Mouse (Mus musculus) forebrain, embryonic 12.5 days (tissue): ENCODE measurements around the gene Bcl6. TPM values are rescaled to one million over a fixed set of nuclear protein-coding genes. Genes with fewer than 3 reads are reported as not detected.
A peak's percentile ranks its signal among the peaks of the same experiment; 100 is the strongest.

ENCODE experiments used
- ATAC-seq: fragments of 200-750 bp; cut with Nextera tagmentation; 2 replicates; pipeline ENCODE4 v1.8.0; 2017; ENCODE audit warnings: moderate TSS enrichment; ENCODE audit not compliant: low FRiP score
- H3K27ac ChIP-seq: fragments of 300-500 bp; sonication (generic); 2 replicates; pipeline ENCODE4 v1.5.1; 2016; ENCODE audit warnings: mild to moderate bottlenecking
- H3K27me3 ChIP-seq: fragments of 300-500 bp; sonication (generic); 2 replicates; pipeline ENCODE4 v1.6.1; 2016; ENCODE audit warnings: mild to moderate bottlenecking
- H3K36me3 ChIP-seq: fragments of 300-500 bp; sonication (generic); replicated peaks from 2 replicates; pipeline ENCODE4 v1.6.1; 2016; ENCODE audit warnings: mild to moderate bottlenecking
- H3K4me1 ChIP-seq: fragments of 300-500 bp; sonication (generic); 2 replicates; pipeline ENCODE4 v1.6.1; 2016
- H3K4me2 ChIP-seq: fragments of 300-500 bp; sonication (generic); 2 replicates; pipeline ENCODE4 v1.6.1; 2016; ENCODE audit warnings: mild to moderate bottlenecking, moderate library complexity
- H3K4me3 ChIP-seq: fragments of 300-500 bp; sonication (generic); replicated peaks from 2 replicates; pipeline ENCODE4 v1.5.1; 2016; ENCODE audit warnings: mild to moderate bottlenecking
- H3K9ac ChIP-seq: fragments of 300-500 bp; sonication (generic); 2 replicates; pipeline ENCODE4 v1.6.1; 2016; ENCODE audit warnings: mild to moderate bottlenecking
- H3K9me3 ChIP-seq: fragments of 300-500 bp; sonication (generic); 2 replicates; pipeline ENCODE4 v1.6.1; 2016
- WGBS: fragments of 180-500 bp; shearing (Covaris S2); methylation state at CpG from one replicate; pipeline ENCODE4 v1.1.7; 2016; 5-methylcytosine and 5-hydroxymethylcytosine counted together
- polyA plus RNA-seq: library from polyadenylated mRNA; unstranded; fragments of >200 nt; fragmentation: Nextera tagmentation; extraction: Ambion mirVana; gene quantifications from 2 replicates; pipeline ENCODE4 v1.2.1, GENCODE M21; 2016

The Bcl6 gene
- 0.40 and 0.42 TPM in 2 replicates for polyA plus RNA-seq

DNA sequence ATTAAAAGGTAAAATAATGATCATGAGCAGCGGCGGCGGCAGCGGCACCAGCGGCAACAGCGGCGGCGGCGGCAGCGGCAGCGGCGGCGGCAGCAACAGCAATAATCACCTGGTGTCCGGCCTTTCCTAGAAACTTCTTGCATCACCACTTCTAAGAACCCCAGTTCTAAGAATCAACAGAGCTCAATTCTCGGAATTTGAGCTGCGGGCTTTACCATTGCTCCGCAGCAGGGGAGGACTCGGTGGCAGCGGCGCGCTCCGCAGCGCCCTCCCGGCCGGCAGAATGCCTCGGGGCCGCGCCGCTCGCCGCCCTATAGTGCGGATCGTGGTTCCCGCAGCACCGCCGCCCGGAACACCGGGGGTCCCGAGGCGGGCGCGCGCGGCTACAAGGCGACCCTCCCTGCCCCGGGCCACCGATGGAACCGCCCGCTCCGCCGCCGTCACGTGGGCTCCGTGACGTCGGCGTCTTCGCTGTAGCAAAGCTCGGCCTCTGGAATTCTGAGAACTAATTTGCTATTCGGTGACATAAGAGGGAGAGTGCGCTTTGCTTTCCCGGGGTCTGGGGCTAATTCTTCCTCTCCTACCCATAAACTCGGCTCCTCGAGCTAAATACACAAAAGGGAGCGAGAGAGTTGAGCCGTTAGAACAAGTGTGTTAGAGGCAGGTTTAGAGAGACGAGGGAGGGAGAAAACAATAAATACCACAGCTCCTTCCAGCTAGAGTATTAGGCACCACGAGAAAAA lies at the start of gene Bcl6, which contains the start of gene Gm37419:
Bcl6 (minus strand) TSS at position 387 of the 743 bp plus-strand sequence.
Gm37419 (plus strand) TSS at position 17 of the 743 bp plus-strand sequence.
- no peaks in the 10 kb centered on the region for H3K9me3 ChIP-seq
- peak within 1 kb of the TSS; percentile 87 for H3K9ac ChIP-seq
- under 1% methylated on average over 68 of the region's 68 CpGs for WGBS
- no peaks in the 10 kb centered on the region for H3K36me3 ChIP-seq
- peak; percentile 89 for ATAC-seq
- peak within 1 kb of the TSS; percentile 95 for H3K4me2 ChIP-seq
- peaks cover 33% of the 10 kb centered on the region for H3K27me3 ChIP-seq
- H3K27ac ChIP-seq, result peak within 1 kb of the TSS; percentile 98
- peaks cover 47% of the 10 kb centered on the region for H3K4me1 ChIP-seq
- H3K4me3 ChIP-seq, result peak within 1 kb of the TSS; percentile 73

DNA sequence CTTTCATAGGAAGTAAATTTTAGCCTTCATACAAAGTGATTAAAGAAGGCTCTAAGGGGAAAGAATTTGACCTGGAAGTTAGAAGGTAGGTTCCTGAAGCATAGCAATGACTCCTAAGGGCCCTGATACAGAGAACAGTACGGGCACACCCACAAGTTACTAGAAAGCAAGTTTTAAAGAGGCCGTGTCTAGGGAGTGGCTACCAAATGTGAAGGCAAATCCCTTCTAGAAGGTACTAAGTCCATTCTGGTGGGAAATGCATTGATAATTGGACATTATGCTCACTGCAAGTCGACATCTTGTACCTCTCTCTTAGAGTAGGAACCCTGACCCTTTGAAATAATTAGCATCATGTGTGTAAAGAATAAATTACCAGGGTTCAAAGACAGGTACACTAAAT lies 47.7 kb upstream of the Bcl6 start:
- no peaks in the 10 kb centered on the region for H3K36me3 ChIP-seq
- H3K27me3 ChIP-seq, result no peaks in the 10 kb centered on the region
- no peak for ATAC-seq
- no peak overlapping the region for H3K9ac ChIP-seq
- H3K4me1 ChIP-seq, result no peaks in the 10 kb centered on the region
- WGBS, result 88% methylated on average over 3 of the region's 3 CpGs
- no peak overlapping the region for H3K4me3 ChIP-seq
- H3K27ac ChIP-seq, result no peak overlapping the region
- no peaks in the 10 kb centered on the region for H3K9me3 ChIP-seq
- H3K4me2 ChIP-seq, result no peak overlapping the region

DNA sequence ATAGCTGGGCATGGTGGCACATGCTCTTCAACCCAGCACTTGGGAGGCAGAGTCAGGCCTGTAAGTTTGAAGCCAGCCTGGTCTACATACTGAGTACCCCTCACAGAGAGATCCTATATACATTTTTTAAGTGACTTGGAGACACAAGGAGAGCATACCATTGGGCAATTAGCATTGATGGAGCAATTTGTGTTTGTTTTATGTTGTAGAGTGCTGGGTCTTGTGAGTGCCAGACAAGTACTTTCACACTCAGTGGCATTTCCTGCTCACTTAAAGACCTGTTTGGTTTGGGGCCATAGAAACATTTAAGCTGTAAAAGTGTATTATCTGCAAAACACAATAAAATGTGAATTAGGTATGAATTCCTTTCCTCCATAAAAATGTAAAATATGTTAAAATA lies 47.1 kb upstream of the Bcl6 start:
- no peaks in the 10 kb centered on the region for H3K9me3 ChIP-seq
- no peaks in the 10 kb centered on the region for H3K27me3 ChIP-seq
- no peak overlapping the region for H3K9ac ChIP-seq
- H3K4me1 ChIP-seq, result no peaks in the 10 kb centered on the region
- H3K4me3 ChIP-seq, result no peak overlapping the region
- H3K4me2 ChIP-seq, result no peak overlapping the region
- no peaks in the 10 kb centered on the region for H3K36me3 ChIP-seq
- no peak for ATAC-seq
- H3K27ac ChIP-seq, result no peak overlapping the region

DNA sequence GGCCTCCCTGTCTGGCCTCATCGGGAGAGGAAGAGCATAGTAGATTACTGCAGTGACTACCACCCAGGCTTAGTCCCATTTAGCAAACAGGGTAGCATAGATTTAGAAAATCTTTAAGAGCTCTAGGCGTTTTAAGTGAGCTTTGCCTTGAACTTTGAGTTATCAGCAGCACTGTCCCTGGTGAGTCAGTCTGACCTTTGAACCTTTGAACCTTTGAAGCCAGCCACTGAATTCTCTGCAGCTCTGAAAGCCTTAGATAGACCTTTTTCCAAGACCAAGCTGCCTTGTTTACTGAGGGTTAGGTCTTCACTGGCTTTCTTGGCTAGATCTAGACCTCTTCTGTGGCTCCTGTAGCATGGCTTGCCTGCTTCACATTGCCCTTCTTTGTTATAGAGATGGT lies 45.8 kb upstream of the Bcl6 start:
- no peaks in the 10 kb centered on the region for H3K9me3 ChIP-seq
- no peaks in the 10 kb centered on the region for H3K27me3 ChIP-seq
- 68% methylated on average over 2 of the region's 2 CpGs for WGBS
- ATAC-seq, result no peak
- H3K4me2 ChIP-seq, result no peak overlapping the region
- H3K9ac ChIP-seq, result no peak overlapping the region
- no peaks in the 10 kb centered on the region for H3K36me3 ChIP-seq
- H3K4me3 ChIP-seq, result no peak overlapping the region
- H3K4me1 ChIP-seq, result no peaks in the 10 kb centered on the region
- no peak overlapping the region for H3K27ac ChIP-seq

DNA sequence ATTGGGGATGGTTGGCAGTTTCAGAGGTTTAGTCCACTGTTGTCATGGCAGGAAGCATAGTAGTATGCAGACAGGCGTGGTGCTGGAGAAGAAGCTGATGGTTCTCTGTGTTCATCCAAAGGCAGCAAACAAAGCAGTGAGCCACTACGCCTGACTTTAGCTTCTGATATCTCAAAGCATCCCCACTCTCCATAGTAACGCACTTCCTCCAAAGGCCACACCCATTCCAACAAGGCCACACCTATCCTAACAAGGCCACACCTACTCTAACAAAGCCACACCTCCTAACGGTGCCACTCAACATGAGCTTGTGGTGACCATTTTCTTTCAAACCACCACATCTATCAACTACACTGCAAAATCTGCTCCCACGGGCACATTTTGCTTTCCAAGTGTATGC lies 44.6 kb upstream of the Bcl6 start:
- H3K36me3 ChIP-seq, result no peaks in the 10 kb centered on the region
- WGBS, result 91% methylated on average over 5 of the region's 5 CpGs
- no peak overlapping the region for H3K4me3 ChIP-seq
- no peak overlapping the region for H3K4me2 ChIP-seq
- H3K4me1 ChIP-seq, result no peaks in the 10 kb centered on the region
- no peak overlapping the region for H3K9ac ChIP-seq
- no peaks in the 10 kb centered on the region for H3K27me3 ChIP-seq
- no peaks in the 10 kb centered on the region for H3K9me3 ChIP-seq
- no peak for ATAC-seq
- no peak overlapping the region for H3K27ac ChIP-seq

DNA sequence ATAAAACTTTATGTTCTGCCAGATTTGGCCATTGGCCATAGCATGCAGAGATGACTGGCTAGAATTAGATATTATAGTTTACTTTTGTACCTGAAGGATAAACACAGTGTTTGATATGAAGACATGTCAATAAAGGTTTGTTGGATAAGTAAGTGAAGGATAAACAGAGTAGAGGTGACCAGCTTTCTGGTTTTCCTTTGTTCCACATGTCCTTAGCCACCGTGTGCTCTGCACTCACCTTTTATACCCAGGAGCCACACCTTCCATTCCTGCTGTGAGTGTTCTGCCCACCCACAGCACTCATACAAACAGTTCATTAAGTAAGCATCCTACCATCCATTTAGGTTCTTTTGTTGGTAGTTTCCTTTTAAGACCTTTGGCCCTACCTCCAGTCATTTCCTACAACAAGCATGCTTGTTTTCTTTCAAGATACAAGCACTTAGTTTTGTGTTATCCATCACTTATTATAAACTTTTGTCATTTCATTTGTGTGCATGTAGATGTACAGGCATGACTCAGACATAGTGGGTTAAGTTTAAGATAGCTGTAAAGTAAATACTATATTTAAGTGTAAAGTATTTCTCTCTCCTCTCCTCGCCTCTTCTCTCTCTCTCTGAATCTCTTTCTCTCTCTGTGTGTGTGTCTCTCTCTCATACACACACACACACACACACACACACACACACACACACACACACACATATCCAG lies 41.5 kb upstream of the Bcl6 start:
- Histone ChIP-seq H3K36me3 (no peaks in the 10 kb centered on the region), H3K27me3 (no peaks in the 10 kb centered on the region), H3K27ac (no peak overlapping the region), H3K9me3 (no peaks in the 10 kb centered on the region), H3K9ac (no peak overlapping the region), H3K4me3 (no peak overlapping the region), H3K4me1 (no peaks in the 10 kb centered on the region; the same call in 1 of the 2 replicates), H3K4me2 (no peak overlapping the region)
- ATAC-seq, result no peak
- WGBS, result 56% methylated on average over 2 of the region's 2 CpGs

DNA sequence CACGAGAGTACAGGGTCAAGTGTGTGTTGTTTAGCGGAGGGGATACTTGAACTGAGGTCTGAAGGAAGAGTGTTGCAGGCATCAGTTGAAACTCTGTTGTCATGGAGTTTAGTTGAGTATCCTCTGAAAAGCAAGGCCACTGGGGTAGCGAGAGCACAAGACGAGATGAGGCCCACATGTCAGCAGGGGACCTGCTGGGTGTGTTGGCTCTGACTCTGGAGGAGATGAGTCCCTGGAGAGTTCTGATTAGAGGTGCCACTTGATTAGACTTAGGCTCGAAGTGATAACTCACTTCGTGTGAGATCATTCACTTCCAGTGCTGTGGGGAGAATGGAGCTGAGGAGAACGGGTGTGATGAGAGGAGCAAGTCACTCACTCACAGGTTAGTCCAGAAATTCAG lies 36.8 kb upstream of the Bcl6 start:
- ATAC-seq, result no peak
- H3K4me2 ChIP-seq, result no peak overlapping the region
- H3K9me3 ChIP-seq, result no peaks in the 10 kb centered on the region
- H3K27ac ChIP-seq, result no peak overlapping the region
- no peaks in the 10 kb centered on the region for H3K36me3 ChIP-seq
- H3K4me3 ChIP-seq, result no peak overlapping the region
- H3K9ac ChIP-seq, result no peak overlapping the region
- no peaks in the 10 kb centered on the region for H3K27me3 ChIP-seq
- no peaks in the 10 kb centered on the region; the same call in 1 of the 2 replicates for H3K4me1 ChIP-seq
- WGBS, result 79% methylated on average over 7 of the region's 7 CpGs

DNA sequence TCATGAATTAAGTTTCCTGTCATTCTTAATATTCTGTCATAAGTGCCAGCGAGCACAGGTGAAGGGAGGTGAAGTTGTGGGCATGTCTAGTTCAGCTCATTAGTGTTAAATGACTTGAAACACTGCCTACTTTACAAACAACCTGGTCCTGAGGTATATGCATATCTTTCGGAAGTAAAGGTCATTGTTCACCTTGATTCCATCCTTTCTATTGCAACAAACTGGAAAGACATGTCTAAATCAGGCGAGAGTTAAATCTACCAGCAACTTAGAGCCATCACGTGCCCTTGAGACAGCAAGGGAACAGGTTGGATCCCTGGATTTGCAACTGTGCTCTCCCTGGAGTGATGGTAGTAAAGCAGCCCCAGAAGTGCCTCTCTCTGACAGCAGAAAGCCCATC lies 34.0 kb upstream of the Bcl6 start:
- H3K4me1 ChIP-seq, result no peaks in the 10 kb centered on the region; the same call in 1 of the 2 replicates
- H3K4me3 ChIP-seq, result no peak overlapping the region
- no peaks in the 10 kb centered on the region for H3K27me3 ChIP-seq
- H3K27ac ChIP-seq, result no peak overlapping the region
- no peaks in the 10 kb centered on the region for H3K36me3 ChIP-seq
- no peak overlapping the region for H3K4me2 ChIP-seq
- no peak overlapping the region for H3K9ac ChIP-seq
- no peaks in the 10 kb centered on the region for H3K9me3 ChIP-seq
- 87% methylated on average over 4 of the region's 4 CpGs for WGBS
- no peak for ATAC-seq

DNA sequence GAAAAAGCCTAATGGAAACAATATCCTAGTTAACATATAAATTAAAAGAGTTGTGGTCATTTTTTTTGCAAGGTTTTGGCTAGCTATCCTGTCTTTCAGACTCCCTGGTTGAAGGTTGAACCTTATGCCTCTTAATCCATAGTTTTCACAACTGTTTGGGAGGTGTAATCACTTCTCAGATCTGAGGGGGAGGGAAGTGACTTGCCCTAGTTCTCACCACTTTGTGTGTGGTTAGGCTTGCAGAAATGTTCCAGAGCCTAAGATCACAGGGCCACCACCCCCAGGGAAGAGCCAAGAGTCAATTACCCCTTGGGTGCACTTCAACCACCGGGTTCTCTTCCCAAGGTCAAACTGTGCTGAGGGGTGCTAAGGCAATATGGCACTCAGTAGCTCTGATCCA lies 33.1 kb upstream of the Bcl6 start:
- 88% methylated on average over 1 of the region's 1 CpGs for WGBS

DNA sequence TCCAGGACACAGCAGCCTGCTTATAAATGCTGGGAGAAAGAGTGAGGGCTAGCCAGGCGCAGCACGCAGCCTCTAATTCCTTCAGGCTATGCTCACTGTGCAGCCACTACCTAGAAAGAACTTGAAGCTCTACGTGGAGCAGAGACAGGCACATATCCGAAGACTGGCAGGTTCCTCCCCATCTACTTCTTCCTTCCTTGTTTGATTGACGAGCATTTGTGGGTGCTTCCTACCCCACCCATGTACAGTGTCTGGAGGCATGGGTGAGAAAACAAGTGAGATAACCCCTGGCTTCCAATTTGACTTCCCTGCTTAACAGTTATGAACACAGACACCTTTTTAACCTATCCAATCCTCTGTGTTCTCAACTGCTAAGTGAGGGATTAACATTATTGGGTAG lies 28.1 kb upstream of the Bcl6 start:
- ATAC-seq, result no peak
- Histone ChIP-seq H3K4me1 (no peaks in the 10 kb centered on the region), H3K27ac (no peak overlapping the region), H3K36me3 (no peaks in the 10 kb centered on the region), H3K9ac (no peak overlapping the region), H3K9me3 (no peaks in the 10 kb centered on the region), H3K27me3 (no peaks in the 10 kb centered on the region), H3K4me3 (no peak overlapping the region), H3K4me2 (no peak overlapping the region)
- WGBS, result 83% methylated on average over 5 of the region's 5 CpGs

More for the DNA sequence above, 33.1 kb upstream of the Bcl6 start:
- H3K27ac ChIP-seq, result no peak overlapping the region
- no peak overlapping the region for H3K4me3 ChIP-seq
- no peak for ATAC-seq
- H3K4me2 ChIP-seq, result no peak overlapping the region
- H3K9ac ChIP-seq, result no peak overlapping the region
- no peaks in the 10 kb centered on the region for H3K36me3 ChIP-seq
- H3K27me3 ChIP-seq, result no peaks in the 10 kb centered on the region
- H3K4me1 ChIP-seq, result no peaks in the 10 kb centered on the region; the same call in 1 of the 2 replicates
- no peaks in the 10 kb centered on the region for H3K9me3 ChIP-seq

DNA sequence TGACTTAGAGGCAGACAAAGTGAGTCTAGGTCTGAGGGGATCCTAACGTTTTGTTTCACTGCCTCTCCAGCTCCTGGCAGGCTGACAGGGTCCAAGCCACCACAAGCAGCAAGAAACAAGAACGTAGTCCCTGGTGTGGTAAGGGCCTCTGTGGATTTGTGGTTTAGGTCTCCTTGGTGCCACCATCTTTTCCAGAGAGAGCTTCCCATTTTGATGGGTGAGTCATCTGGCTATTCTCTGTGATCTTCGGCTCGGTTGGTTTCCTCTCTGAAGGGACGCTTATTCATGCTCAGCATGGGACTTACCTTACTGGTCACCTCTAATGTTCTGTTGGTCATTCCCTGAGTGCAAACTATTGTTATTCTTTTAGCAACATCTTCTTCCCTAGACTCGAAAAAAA lies 27.6 kb upstream of the Bcl6 start:
- no peaks in the 10 kb centered on the region for H3K9me3 ChIP-seq
- H3K4me3 ChIP-seq, result no peak overlapping the region
- 56% methylated on average over 6 of the region's 6 CpGs for WGBS

DNA sequence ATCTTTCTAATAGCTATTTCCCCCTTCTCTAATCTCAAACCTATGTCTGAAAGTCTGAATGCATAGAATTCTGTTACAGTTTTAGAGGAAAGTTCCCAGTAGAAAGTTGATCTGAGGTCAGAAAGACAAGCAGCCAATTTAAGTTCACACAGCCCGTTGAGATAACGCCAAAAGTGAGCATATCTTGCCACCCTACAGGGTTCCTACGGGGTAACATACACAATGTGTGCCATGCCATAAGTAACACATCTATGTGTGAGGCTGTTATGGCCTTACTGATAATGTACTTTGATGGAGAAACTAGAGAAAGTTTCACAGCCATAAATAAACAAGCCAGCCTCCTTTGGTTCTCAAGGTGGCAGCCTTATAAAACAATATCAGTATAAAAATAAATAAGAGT lies 25.7 kb upstream of the Bcl6 start:
- no peaks in the 10 kb centered on the region for H3K27me3 ChIP-seq
- ATAC-seq, result no peak
- H3K27ac ChIP-seq, result no peak overlapping the region
- H3K9me3 ChIP-seq, result no peaks in the 10 kb centered on the region
- no peak overlapping the region for H3K9ac ChIP-seq
- no peaks in the 10 kb centered on the region for H3K36me3 ChIP-seq
- no peaks in the 10 kb centered on the region for H3K4me1 ChIP-seq
- no peak overlapping the region for H3K4me3 ChIP-seq
- no peak overlapping the region for H3K4me2 ChIP-seq
- 86% methylated on average over 3 of the region's 3 CpGs for WGBS

More for the DNA sequence above, 27.6 kb upstream of the Bcl6 start:
- Histone ChIP-seq H3K36me3 (no peaks in the 10 kb centered on the region), H3K9ac (no peak overlapping the region), H3K4me1 (no peaks in the 10 kb centered on the region), H3K27me3 (no peaks in the 10 kb centered on the region), H3K4me2 (no peak overlapping the region), H3K27ac (no peak overlapping the region)
- ATAC-seq, result no peak

DNA sequence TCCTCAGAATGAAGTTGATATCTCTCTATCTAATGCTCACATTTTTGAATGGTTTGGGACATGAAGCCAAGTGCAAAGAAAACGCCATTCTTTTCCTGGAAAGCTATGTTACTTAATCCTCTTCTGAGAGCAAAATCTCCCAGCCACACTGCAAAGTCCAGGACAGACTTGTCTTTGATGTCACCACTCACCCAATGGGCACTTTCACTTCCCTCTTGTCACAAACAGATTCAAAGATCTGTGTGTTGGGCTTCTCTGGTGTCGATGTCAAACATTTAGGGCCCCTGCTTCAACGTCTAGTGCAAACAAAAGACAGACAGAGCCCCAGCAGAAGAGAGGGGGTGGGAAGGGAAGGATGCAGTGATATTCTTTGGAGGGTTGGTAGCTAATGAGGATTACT lies 23.4 kb upstream of the Bcl6 start:
- H3K4me2 ChIP-seq, result no peak overlapping the region
- ATAC-seq, result no peak
- H3K27me3 ChIP-seq, result no peaks in the 10 kb centered on the region
- no peak overlapping the region for H3K4me3 ChIP-seq
- H3K9me3 ChIP-seq, result no peaks in the 10 kb centered on the region
- 66% methylated on average over 3 of the region's 3 CpGs for WGBS
- no peak overlapping the region for H3K27ac ChIP-seq
- no peaks in the 10 kb centered on the region for H3K4me1 ChIP-seq
- H3K9ac ChIP-seq, result no peak overlapping the region
- no peaks in the 10 kb centered on the region for H3K36me3 ChIP-seq
